ENCODE assay signal across 9 mouse cellular contexts in genomic region chr11:101552476-101553300, GRCm38 (mm10). TPM values are rescaled to one million over a fixed set of nuclear protein-coding genes. Genes with fewer than 3 reads are reported as not detected.
DNase-seq lines count a peak whose midpoint lies in the region; ATAC-seq and TF ChIP-seq lines count a peak whose summit lies in the region.
"Had no signal": no experiment of that assay in that cellular context is flagged by ENCODE, and none has a peak within 500 bp of the region (broad histone marks: within the 10 kb centered on the region; RNA-seq: fewer than 3 reads in every experiment).

No protein-coding gene starts in this region.

- H3K79me3 ChIP-seq in C2C12 (ENCODE audit: low read depth): peaks cover 26% of the 10 kb centered on the region

- H3ac ChIP-seq in C2C12 (ENCODE audit: control insufficient read depth, insufficient read length, low read depth) (peak overlapping the region; percentile 85), myocyte (ENCODE audit: control insufficient read depth, insufficient read length) (peak overlapping the region; percentile 48)

- no peaks in the 10 kb centered on the region for H3K9me3 ChIP-seq in heart, embryonic 11.5 days (replicated peaks; ENCODE audit: control insufficient read depth, low read length)
- H3K9me3 ChIP-seq in kidney, embryonic 16.5 days (ENCODE audit: low read length): no peaks in the 10 kb centered on the region
- no peaks in the 10 kb centered on the region for H3K9me3 ChIP-seq in stomach, embryonic 16.5 days (replicated peaks; ENCODE audit: control insufficient read depth, low read length)

- under 1% methylated on average over 37 of the region's 37 CpGs for WGBS in heart, embryonic 11.5 days (ENCODE audit: insufficient replicate concordance)
- WGBS in kidney, embryonic 16.5 days: under 1% methylated on average over 37 of the region's 37 CpGs
- under 1% methylated on average over 37 of the region's 37 CpGs for WGBS in liver, adult 2 months
- under 1% methylated on average over 37 of the region's 37 CpGs for WGBS in stomach, embryonic 16.5 days

- H3K4me3 ChIP-seq in C2C12 (ENCODE audit: insufficient read depth, poor library complexity, severe bottlenecking) (peak overlapping the region; percentile 70), myocyte (peak overlapping the region; percentile 63)
- peak overlapping the region; percentile 59 for H3K4me3 ChIP-seq in heart, embryonic 11.5 days (ENCODE audit: low read depth, low read length)
- H3K4me3 ChIP-seq in kidney, embryonic 16.5 days (ENCODE audit: low read length): peak overlapping the region; percentile 96
- H3K4me3 ChIP-seq in liver, adult 2 months (ENCODE audit: insufficient read depth, low read depth, low read length): peak overlapping the region; percentile 88
- peak overlapping the region; percentile 96 for H3K4me3 ChIP-seq in stomach, embryonic 16.5 days (replicated peaks; ENCODE audit: low read length)

- DNase-seq in brain, adult 2 months (ENCODE audit: low read depth, low spot score): peak; percentile 100
- peak; percentile 100 for DNase-seq in liver, adult 2 months (ENCODE audit: extremely low read depth, low read depth, low spot score)

- peaks cover 62% of the 10 kb centered on the region for H3K79me2 ChIP-seq in C2C12 (ENCODE audit: control insufficient read depth, insufficient read depth)
- H3K79me2 ChIP-seq in liver, adult 2 months (ENCODE audit: control insufficient read depth, insufficient read depth, low read length): peaks cover 2% of the 10 kb centered on the region; the same call in 1 of the 2 replicates
- peaks cover 43% of the 10 kb centered on the region for H3K79me2 ChIP-seq in myocyte (ENCODE audit: control insufficient read depth, insufficient read depth)

- TF ChIP-seq CTCF in C2C12 (IDR thresholded peaks at IDR 0.05; ENCODE audit: control insufficient read depth, insufficient read depth, insufficient read length): no peak
- TF ChIP-seq CTCF in liver, adult 2 months (IDR thresholded peaks at IDR 0.05; ENCODE audit: low read depth, low read length): no peak

- ATAC-seq in erythroblast, adult 5-6 weeks (replicated peaks; ENCODE audit: low FRiP score, poor library complexity, severe bottlenecking): peak; percentile 84
- ATAC-seq in heart, embryonic 11.5 days (replicated peaks; ENCODE audit: insufficient number of reproducible peaks, low FRiP score, low TSS enrichment): peak; percentile 96
- ATAC-seq in kidney, embryonic 16.5 days (ENCODE audit: low FRiP score, low TSS enrichment): peak; percentile 99
- ATAC-seq in stomach, embryonic 16.5 days (ENCODE audit: insufficient read depth, low FRiP score): peak; percentile 98

- H3K36me3 ChIP-seq in C2C12 (ENCODE audit: control insufficient read depth, insufficient read depth) (peaks cover 26% of the 10 kb centered on the region), myocyte (ENCODE audit: control insufficient read depth, insufficient read depth) (peaks cover 20% of the 10 kb centered on the region)
- no peaks in the 10 kb centered on the region; the same call in 1 of the 2 replicates for H3K36me3 ChIP-seq in heart, embryonic 11.5 days (ENCODE audit: control insufficient read depth, insufficient read depth, low read length)
- peaks cover 13% of the 10 kb centered on the region for H3K36me3 ChIP-seq in kidney, embryonic 16.5 days (ENCODE audit: insufficient read depth, low read length)
- H3K36me3 ChIP-seq in liver, adult 2 months (ENCODE audit: control insufficient read depth, insufficient read depth, low read length): peaks cover 11% of the 10 kb centered on the region
- no peaks in the 10 kb centered on the region for H3K36me3 ChIP-seq in stomach, embryonic 16.5 days (ENCODE audit: control insufficient read depth, insufficient read depth, low read length)

- H3K4me2 ChIP-seq in heart, embryonic 11.5 days: peak overlapping the region; percentile 70
- peak overlapping the region; percentile 85 for H3K4me2 ChIP-seq in kidney, embryonic 16.5 days (replicated peaks; ENCODE audit: low read depth, low read length)
- peak overlapping the region; percentile 83 for H3K4me2 ChIP-seq in myocyte (ENCODE audit: low read depth)
- peak overlapping the region; percentile 73 for H3K4me2 ChIP-seq in stomach, embryonic 16.5 days (ENCODE audit: low read depth, low read length)

- H3K27me3 ChIP-seq in C2C12 (ENCODE audit: control insufficient read depth, insufficient read depth, insufficient read length) (no peaks in the 10 kb centered on the region), myocyte (ENCODE audit: control insufficient read depth, insufficient read depth, insufficient read length) (no peaks in the 10 kb centered on the region)
- no peaks in the 10 kb centered on the region for H3K27me3 ChIP-seq in heart, embryonic 11.5 days (ENCODE audit: control insufficient read depth, insufficient read depth, low read length)
- H3K27me3 ChIP-seq in kidney, embryonic 16.5 days (ENCODE audit: insufficient read depth, low read length): no peaks in the 10 kb centered on the region
- H3K27me3 ChIP-seq in liver, adult 2 months (ENCODE audit: control insufficient read depth, insufficient read depth, low read length): no peaks in the 10 kb centered on the region
- no peaks in the 10 kb centered on the region for H3K27me3 ChIP-seq in stomach, embryonic 16.5 days (ENCODE audit: control insufficient read depth, insufficient read depth, low read length)

- peak; percentile 93 for TF ChIP-seq POLR2A in liver, adult 2 months (IDR thresholded peaks at IDR 0.05; ENCODE audit: extremely low read depth, insufficient read depth, low read length)
- TF ChIP-seq POLR2A in myocyte (IDR thresholded peaks at IDR 0.05; ENCODE audit: insufficient read length, low read depth): peak; percentile 85

- H3K27ac ChIP-seq in heart, embryonic 11.5 days (ENCODE audit: low read depth, low read length): peak overlapping the region; percentile 91
- peak overlapping the region; percentile 99 for H3K27ac ChIP-seq in kidney, embryonic 16.5 days (ENCODE audit: low read length)
- H3K27ac ChIP-seq in liver, adult 2 months (replicated peaks; ENCODE audit: insufficient read depth, low read depth, low read length): peak overlapping the region; percentile 95
- H3K27ac ChIP-seq in stomach, embryonic 16.5 days (ENCODE audit: low read length): peak overlapping the region; percentile 97

- peaks cover 14% of the 10 kb centered on the region for H3K4me1 ChIP-seq in heart, embryonic 11.5 days (ENCODE audit: control insufficient read depth, insufficient read depth, low read length)
- H3K4me1 ChIP-seq in kidney, embryonic 16.5 days (ENCODE audit: insufficient read depth, low read length): peaks cover 26% of the 10 kb centered on the region
- H3K4me1 ChIP-seq in liver, adult 2 months (ENCODE audit: control insufficient read depth, insufficient read depth, low read length): peaks cover 4% of the 10 kb centered on the region
- peaks cover 17% of the 10 kb centered on the region for H3K4me1 ChIP-seq in stomach, embryonic 16.5 days (ENCODE audit: control insufficient read depth, insufficient read depth, low read length)

- H3K9ac ChIP-seq in heart, embryonic 11.5 days (ENCODE audit: low read depth, low read length): peak overlapping the region; percentile 76
- peak overlapping the region; percentile 93 for H3K9ac ChIP-seq in kidney, embryonic 16.5 days (replicated peaks; ENCODE audit: low read length)
- peak overlapping the region; percentile 93 for H3K9ac ChIP-seq in liver, adult 2 months (ENCODE audit: low read depth, low read length)
- peak overlapping the region; percentile 88 for H3K9ac ChIP-seq in stomach, embryonic 16.5 days (ENCODE audit: low read length)

RNA-seq across cellular contexts. Expression of gene Nbr1, which starts 0.7 kb away (rescaled TPM):
- polyA plus RNA-seq in C2C12 (2012; fragmentation: generic; extraction: Trizol): 15.7 TPM
- 128 and 158 TPM in 2 replicates for total RNA-seq in erythroblast, adult 5-6 weeks (2015; ENCODE audit: low replicate concordance)
- total RNA-seq in erythroblast, adult 5-6 weeks (2017; ENCODE audit: low replicate concordance): 218 and 300 TPM in 2 replicates
- polyA plus RNA-seq in heart, embryonic 11.5 days (2014; fragmentation: Nextera tagmentation; extraction: Ambion mirVana): 48.4 and 72.2 TPM in 2 replicates
- 84.7 and 90.0 TPM in 2 replicates for polyA plus RNA-seq in kidney, embryonic 16.5 days (2015; fragmentation: Nextera tagmentation; extraction: Ambion mirVana)
- total RNA-seq in liver, adult 2 months (2014; rRNA removed): 211 and 222 TPM in 2 replicates
- 114 and 141 TPM in 2 replicates for polyA plus RNA-seq in liver, adult 2 months (2012; rRNA removed)
- 33.0 TPM for polyA plus RNA-seq in myocyte (2012; fragmentation: generic; extraction: Trizol)
- 68.7 and 78.4 TPM in 2 replicates for polyA plus RNA-seq in stomach, embryonic 16.5 days (2015; fragmentation: Nextera tagmentation; extraction: Ambion mirVana)

RNA-seq across cellular contexts. Expression of gene Brca1, which starts 0.9 kb away (rescaled TPM):
- polyA plus RNA-seq in C2C12 (2012; fragmentation: generic; extraction: Trizol): 5.2 TPM
- 20.7 and 26.3 TPM in 2 replicates for total RNA-seq in erythroblast, adult 5-6 weeks (2015; ENCODE audit: low replicate concordance)
- total RNA-seq in erythroblast, adult 5-6 weeks (2017; ENCODE audit: low replicate concordance): 48.9 and 52.9 TPM in 2 replicates
- 12.3 and 12.7 TPM in 2 replicates for polyA plus RNA-seq in heart, embryonic 11.5 days (2014; fragmentation: Nextera tagmentation; extraction: Ambion mirVana)
- polyA plus RNA-seq in kidney, embryonic 16.5 days (2015; fragmentation: Nextera tagmentation; extraction: Ambion mirVana): 12.5 and 14.9 TPM in 2 replicates
- total RNA-seq in liver, adult 2 months (2014; rRNA removed): 3.3 and 4.2 TPM in 2 replicates
- 0.18 and 0.22 TPM in 2 replicates for polyA plus RNA-seq in liver, adult 2 months (2012; rRNA removed)
- polyA plus RNA-seq in myocyte (2012; fragmentation: generic; extraction: Trizol): 1.0 TPM
- polyA plus RNA-seq in stomach, embryonic 16.5 days (2015; fragmentation: Nextera tagmentation; extraction: Ambion mirVana): 8.3 and 9.2 TPM in 2 replicates

RNA-seq across cellular contexts. Expression of gene Tmem106a, which starts 29.4 kb away (rescaled TPM):
- 1.0 TPM for polyA plus RNA-seq in C2C12 (2012; fragmentation: generic; extraction: Trizol)
- 6.9 and 16.9 TPM in 2 replicates for total RNA-seq in erythroblast, adult 5-6 weeks (2015; ENCODE audit: low replicate concordance)
- 3.6 and 3.8 TPM in 2 replicates for total RNA-seq in erythroblast, adult 5-6 weeks (2017; ENCODE audit: low replicate concordance)
- 3.3 and 4.4 TPM in 2 replicates for polyA plus RNA-seq in heart, embryonic 11.5 days (2014; fragmentation: Nextera tagmentation; extraction: Ambion mirVana)
- 7.0 and 8.2 TPM in 2 replicates for polyA plus RNA-seq in kidney, embryonic 16.5 days (2015; fragmentation: Nextera tagmentation; extraction: Ambion mirVana)
- 6.4 and 7.7 TPM in 2 replicates for total RNA-seq in liver, adult 2 months (2014; rRNA removed)
- polyA plus RNA-seq in liver, adult 2 months (2012; rRNA removed): 15.2 and 23.1 TPM in 2 replicates
- 1.8 TPM for polyA plus RNA-seq in myocyte (2012; fragmentation: generic; extraction: Trizol)
- polyA plus RNA-seq in stomach, embryonic 16.5 days (2015; fragmentation: Nextera tagmentation; extraction: Ambion mirVana): 10.3 and 12.4 TPM in 2 replicates

RNA-seq across cellular contexts. Expression of gene Gm11634, which starts 46.4 kb away (rescaled TPM):
- not detected for polyA plus RNA-seq in C2C12 (2012; fragmentation: generic; extraction: Trizol)
- total RNA-seq in erythroblast, adult 5-6 weeks (2015; ENCODE audit: low replicate concordance): not detected in 2 replicates
- total RNA-seq in erythroblast, adult 5-6 weeks (2017; ENCODE audit: low replicate concordance): not detected in 2 replicates
- polyA plus RNA-seq in heart, embryonic 11.5 days (2014; fragmentation: Nextera tagmentation; extraction: Ambion mirVana): not detected in 2 replicates
- not detected in 2 replicates for polyA plus RNA-seq in kidney, embryonic 16.5 days (2015; fragmentation: Nextera tagmentation; extraction: Ambion mirVana)
- total RNA-seq in liver, adult 2 months (2014; rRNA removed): not detected in 2 replicates
- polyA plus RNA-seq in liver, adult 2 months (2012; rRNA removed): not detected in 2 replicates
- not detected for polyA plus RNA-seq in myocyte (2012; fragmentation: generic; extraction: Trizol)
- not detected in 2 replicates for polyA plus RNA-seq in stomach, embryonic 16.5 days (2015; fragmentation: Nextera tagmentation; extraction: Ambion mirVana)
- total RNA-seq: heart, adult 18-20 months had no signal

Comparison
In these comparisons a context has a peak if more than half of its experiments do, and no peak if none do; other contexts are left out.
1. Peak in every context shown above with its lines: DNase-seq, ATAC-seq, H3K4me3 ChIP-seq and H3K27ac ChIP-seq.